Mouse (Mus musculus): ENCODE measurements at regions not wholly inside any gene's neighbourhood (a gene's known extent, or its start where the extent isn't known, plus 50 kb on each side); places are given as distances from the start of the nearest gene placed in this dataset.
"Not testable (repeated sequence)": the region's sequence is repeated elsewhere in the genome, so short reads cannot be mapped to it uniquely, and the experiment has no call there.

- DNase-seq (ENCODE audit: low read depth, low spot score), result no peak
Measured at GRCm38 (mm10) chr10:46629876-46630275, 1052.2 kb downstream of the Hace1 start.

DNA sequence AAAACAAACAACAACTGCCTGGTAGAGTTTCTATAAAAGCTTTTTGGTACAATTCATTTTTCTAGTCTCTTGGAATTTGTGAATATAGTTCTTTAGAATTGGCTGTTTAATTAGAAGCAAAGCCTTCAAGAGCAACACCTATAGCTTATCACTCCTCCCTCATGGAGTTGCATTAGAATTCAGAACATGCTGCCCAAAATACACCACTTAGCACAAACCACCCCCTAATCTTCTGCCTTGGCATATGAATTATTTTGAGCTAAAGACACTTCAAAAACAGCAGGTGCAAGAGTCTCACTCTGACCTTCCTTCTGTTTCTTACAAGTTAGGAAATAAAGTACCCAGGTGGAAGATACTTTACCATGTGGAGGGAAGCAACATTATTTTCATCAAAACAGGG is 1085.4 kb downstream of the Hace1 start:
- DNase-seq (ENCODE audit: low read depth, low spot score), result no peak

DNA sequence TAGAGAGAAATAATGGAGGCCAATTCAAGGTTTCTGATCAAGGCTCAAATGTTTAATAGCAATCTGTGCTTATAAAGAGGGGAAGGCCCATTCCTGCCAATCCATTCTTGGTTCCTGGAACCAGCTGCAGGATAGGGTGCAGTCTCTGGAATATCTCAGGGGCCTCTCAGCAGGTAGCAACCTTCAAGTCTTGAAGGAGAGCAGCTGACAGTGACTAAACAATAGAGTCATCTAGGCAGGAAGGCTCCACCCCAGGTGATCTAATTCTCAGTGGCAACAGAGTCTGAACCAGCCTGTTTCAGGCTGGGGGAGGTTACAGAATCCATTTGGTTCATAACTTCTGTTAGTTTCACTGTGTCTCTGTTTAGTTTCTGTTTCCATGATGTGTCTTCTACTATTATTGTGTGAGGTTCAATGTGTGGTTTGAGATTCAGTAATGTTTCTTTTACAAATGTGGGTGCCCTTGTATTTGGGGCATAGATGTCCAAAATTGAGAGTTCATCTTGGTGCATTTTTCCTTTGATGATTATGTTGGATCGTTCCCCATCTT is 1112.3 kb downstream of the Hace1 start:
- not testable (repeated sequence) for DNase-seq (ENCODE audit: low read depth, low spot score)

DNA sequence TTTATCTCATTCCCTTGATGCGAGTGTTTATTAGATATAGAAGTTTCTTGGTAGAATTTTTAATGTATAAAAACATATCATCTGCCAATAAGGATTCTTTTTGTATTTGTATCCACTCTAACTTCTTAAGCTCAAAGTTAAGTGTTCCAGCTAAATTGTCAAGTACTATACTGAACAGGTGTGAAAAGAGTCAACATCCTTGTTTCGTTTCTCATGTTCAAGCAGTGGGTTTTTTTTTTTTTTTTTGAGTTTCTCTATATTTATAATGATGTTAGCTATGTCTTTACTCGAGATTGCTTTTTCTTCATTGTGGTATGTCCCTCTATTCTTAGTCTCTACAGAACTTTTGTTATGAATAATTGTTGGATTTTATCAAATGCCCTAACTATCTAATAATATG is 1115.0 kb downstream of the Hace1 start:
- DNase-seq (ENCODE audit: low read depth, low spot score), result no peak

DNA sequence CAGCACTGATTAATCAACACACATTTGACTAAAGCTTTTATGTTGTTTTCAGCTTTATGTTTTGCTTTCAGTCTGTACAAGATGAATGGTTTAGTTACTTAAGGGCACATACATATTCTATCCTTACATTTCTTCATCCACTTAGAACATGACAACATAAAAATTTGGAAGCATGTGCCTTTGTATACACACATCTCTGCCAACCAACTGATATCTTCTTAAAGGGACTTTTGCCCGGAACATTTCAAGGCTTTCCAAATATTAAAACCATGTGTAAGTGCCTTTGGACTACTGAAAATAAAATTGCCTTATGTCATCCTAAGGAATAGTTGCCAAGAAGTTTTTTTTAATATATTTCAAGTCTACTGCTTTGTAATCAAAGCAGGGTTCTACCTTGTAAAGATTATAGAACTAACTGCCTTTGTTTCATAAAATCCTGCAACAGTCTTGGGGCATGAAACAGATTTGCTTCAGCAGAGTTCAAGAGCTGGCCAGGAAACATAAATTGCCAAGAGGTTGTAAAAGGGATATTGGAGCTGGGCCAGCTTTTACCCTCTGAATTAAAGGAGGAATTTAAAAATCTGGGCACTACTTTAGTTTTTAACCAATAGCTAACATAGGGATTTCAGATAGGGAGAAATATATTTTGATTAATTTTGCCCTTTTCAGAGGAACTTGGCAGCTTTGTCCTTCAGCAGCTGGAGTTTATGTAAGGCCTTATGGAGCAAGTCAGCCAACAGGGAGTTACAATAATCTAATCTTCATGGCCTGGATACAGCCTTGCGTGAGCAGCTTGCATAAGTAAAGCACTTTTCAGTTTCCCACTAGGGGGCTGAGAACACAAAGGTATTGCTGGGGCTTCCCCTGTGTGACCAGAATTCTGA is 1120.0 kb downstream of the Hace1 start:
- peak; percentile 70 for DNase-seq (ENCODE audit: low read depth, low spot score)

DNA sequence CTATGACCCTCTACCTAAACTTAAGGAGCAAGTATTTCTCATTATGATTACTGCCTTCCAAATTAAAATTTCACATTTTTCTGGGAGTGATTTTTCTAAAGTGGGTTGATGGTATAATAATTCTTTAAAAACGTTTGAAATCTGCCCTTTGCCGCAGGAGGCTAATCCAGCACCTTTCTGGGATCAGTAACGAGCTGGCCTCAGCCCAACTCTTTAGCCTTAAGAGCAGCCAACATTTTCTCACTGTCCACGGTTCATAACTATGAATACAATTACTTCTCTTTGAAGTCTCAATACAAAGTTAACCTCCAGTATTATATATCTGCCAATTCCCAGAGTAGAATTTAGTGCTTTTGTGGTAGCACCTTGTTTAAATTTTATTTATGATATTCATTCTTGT is 1123.6 kb downstream of the Hace1 start:
- no peak for DNase-seq (ENCODE audit: low read depth, low spot score)

GRCm38 (mm10) chr10:46708022-46708421 is 1130.4 kb downstream of the Hace1 start:
- DNase-seq (ENCODE audit: low read depth, low spot score), result not testable (repeated sequence)

DNA sequence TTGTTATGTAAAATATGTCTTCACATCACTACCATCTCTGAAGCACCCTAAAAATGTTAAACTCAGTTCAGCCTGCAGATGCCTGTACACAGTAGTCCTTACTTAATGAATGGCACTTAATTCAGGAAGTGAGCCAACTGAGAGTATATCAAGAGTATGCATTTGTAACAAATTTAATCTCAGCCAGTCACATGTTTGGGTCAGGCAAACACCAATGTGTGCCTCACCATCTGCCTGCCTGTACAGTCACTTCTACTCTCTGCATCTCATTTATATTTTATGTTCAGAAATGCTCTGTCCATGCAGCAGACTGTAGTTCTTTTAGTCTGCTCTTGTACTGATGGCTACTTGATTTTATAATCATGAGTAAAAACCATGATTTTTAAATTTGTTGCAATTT is 1135.1 kb downstream of the Hace1 start:
- no peak for DNase-seq (ENCODE audit: low read depth, low spot score)

DNA sequence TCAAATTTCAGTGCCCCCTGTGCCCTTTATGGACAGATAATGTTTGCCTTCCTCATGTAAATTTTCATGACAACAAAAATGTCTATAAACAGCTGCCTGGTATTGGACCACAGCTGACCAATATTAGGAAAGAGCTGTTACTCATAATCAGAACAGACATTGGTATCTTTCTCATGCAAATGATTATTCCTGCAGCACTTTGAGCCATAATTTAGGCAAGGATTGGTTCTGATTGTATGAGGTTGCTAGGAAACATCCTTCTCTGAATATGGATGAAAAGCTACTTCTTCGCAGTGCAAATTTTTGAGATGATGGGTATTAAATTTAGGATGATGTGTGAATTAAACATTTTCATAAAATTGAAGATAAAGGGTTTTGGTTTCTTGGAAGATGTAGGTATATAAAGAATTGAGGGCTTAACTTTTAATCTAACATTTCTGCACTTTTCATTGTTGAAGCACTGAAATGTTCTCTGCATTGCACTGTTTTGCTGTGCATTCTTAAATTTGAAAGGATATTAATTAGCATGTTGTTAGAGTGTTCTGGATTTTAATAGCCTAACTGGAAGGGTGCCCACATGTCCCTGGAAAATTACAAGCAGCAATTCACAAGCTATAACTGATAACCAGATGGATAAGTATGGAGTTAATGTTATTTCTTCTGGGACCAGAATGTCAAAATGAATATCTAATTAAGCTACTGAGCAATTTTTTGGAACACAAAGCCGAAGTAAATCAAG is 1140.9 kb downstream of the Hace1 start:
- peak; percentile 66 for DNase-seq (ENCODE audit: low read depth, low spot score)

GRCm38 (mm10) chr10:46719088-46719469 is 1141.5 kb downstream of the Hace1 start:
- DNase-seq (ENCODE audit: low read depth, low spot score), result no peak

- no peak for DNase-seq (ENCODE audit: low read depth, low spot score)
Measured at GRCm38 (mm10) chr10:46723666-46724065, 1146.0 kb downstream of the Hace1 start.

GRCm38 (mm10) chr10:46730601-46731000 is 1153.0 kb downstream of the Hace1 start:
- no peak for DNase-seq (ENCODE audit: low read depth, low spot score)

DNA sequence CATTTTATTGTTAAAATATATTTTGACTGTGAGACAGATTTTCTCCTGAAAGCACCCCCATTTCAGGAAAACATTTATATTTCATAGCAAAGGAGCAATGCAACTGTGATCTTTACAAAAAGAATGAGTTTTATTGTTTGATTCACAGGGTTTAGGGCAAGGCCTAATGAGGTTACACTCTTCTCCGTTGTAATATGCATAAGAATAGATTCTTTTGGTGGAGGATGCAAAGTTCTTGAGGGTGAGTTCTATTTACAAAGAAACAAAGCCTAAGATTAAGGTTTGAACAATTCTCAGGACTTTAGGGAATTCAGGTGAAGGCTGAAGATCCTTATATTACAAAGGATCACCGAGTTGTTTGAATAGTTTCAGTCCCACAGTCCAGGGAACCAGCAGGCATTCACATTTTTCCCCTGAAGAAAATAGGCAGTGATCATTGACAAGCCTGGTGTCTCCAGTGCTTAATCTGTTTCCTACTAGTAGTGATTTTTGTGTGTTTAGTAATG is 1156.2 kb downstream of the Hace1 start:
- no peak for DNase-seq (ENCODE audit: low read depth, low spot score)

DNA sequence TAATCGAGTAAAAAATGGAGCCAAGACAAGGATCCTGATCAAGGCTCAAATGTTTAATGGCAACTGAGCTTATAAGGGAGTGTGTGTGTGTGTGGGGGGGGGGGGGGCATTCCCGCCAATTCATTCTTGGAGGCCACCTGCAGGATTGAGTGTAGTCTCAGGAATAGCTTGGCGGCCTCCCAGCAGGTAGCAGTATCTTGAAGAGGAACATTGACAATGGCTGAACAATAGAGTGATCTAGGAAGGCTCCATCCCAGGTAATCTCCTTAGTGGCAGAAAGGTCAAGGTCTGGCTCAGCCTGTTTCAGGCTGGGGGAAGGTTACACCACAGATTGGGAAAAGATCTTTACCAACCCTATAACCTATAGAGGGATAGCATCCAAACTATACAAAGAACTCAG is 1163.5 kb downstream of the Hace1 start:
- no peak for DNase-seq (ENCODE audit: low read depth, low spot score)

GRCm38 (mm10) chr10:46742131-46742530 is 1164.5 kb downstream of the Hace1 start:
- no peak for DNase-seq (ENCODE audit: low read depth, low spot score)

- DNase-seq (ENCODE audit: low read depth, low spot score), result no peak
Measured at GRCm38 (mm10) chr10:46760923-46761322, 1183.3 kb downstream of the Hace1 start.

DNA sequence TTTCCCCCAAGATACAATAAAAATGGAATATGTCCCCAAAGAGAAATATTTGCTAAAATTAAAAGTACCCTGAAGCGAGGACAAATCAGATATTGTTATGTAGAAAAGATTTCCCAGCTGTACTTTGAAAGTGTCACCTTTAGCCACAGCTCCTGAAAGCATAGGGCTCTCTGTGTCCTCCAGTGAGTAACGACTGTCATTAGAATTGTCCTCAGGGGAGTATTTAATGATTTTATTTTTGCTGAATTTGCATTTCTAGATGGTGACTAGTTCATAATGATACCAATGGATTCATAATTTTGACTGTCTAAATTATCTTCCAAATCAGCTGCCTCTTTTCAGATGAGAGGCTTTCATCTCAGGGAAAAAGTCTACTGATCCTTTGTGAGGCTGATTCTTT is 1201.1 kb downstream of the Hace1 start:
- no peak for DNase-seq (ENCODE audit: low read depth, low spot score)

DNA sequence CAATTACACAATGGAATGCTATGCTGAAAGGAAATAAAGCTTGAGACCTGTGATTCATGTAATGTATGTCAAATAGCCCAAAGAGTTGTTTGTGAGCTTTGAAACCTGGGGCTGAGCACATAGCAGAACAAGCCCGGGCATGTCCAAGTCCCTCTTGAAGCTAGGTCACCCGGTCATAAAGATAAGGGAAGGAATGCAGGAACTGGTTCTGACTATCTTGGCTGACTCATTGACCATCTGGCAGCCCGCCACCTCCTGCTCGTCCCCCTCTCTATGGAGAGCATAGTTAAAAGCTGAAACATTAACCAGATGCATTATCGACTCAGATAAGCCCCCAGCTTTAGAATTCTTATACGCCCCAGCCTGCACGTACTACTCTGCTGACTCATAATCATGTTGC is 1208.1 kb downstream of the Hace1 start:
- not testable (repeated sequence) for DNase-seq (ENCODE audit: low read depth, low spot score)

DNA sequence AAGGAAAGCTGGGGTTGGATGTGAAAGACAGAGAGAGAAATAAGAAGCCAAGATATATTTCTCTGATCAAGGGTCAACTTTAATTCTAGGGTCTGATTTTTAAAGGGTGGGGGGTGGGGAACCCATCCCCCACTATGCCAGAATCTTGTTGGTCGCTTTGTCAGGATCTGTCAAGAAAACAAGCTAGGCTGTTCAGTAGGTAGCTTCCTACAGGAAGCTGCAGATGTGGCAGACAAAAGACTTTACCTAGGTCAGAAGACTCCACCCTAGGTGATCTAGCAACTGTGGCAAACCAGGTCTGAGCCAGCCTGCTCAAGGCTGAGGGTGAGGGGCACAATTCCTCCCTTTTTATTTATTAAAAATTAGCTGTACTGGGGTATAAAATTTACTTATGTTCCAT is 1236.6 kb downstream of the Hace1 start:
- no peak for DNase-seq (ENCODE audit: low read depth, low spot score)

GRCm38 (mm10) chr10:46819133-46819532 is 1241.5 kb downstream of the Hace1 start:
- no peak for DNase-seq (ENCODE audit: low read depth, low spot score)

DNA sequence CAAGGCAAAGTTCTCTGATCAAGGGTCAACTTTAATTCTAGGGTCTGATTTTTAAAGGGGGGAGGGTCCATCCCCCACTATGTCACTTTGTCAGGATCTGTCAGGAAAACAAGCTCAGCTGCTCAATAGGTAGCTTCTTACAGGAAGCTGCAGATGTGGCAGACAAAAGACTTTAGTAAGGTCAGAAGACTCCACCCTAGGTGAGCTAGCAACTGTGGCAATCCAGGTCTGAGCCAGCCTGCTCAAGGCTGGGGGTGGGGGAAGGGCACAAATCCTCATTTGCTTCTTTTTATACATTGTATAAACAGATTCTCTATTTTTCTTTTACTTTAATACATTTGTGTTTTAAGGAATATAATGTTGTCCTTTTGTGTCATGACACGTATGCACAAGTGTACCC is 1242.3 kb downstream of the Hace1 start:
- DNase-seq (ENCODE audit: low read depth, low spot score), result no peak

DNA sequence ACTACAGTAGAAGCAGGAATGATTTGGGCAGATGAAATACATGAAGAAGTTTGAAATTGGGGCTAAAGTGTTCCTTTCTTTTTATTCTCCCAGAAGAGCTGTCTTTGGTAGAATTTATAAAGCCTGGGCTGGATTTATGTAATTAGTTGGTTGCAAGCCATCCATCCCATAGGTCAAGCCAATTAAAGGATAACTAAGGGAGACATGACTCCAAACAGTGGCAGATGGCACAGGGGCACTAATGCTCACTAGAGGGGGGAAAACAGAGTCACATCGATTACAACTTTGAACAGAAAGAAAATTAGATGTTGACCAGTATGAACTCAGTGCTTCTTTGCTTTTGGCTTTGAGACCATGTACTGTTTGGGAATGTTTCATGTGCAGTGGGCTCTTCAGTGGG is 1246.2 kb downstream of the Hace1 start:
- no peak for DNase-seq (ENCODE audit: low read depth, low spot score)

Data from brain, embryonic 18.5 days (tissue).